Mouse (Mus musculus) v-Abl transformed pro-B cells (cell line): ENCODE data around the gene Gng4.
"Not testable (repeated sequence)": the region's sequence is repeated elsewhere in the genome, so short reads cannot be mapped to it uniquely, and the experiment has no call there.

Experiments
- in situ Hi-C, 2 experiments: fragments of 400-800 bp; cut with MboI; formaldehyde crosslinking; loops; one replicate each; pipeline ENCODE4 v1.15.1; 2025; ENCODE audit not compliant: unreplicated experiment in 2 of 2

Gng4 gene

DNA sequence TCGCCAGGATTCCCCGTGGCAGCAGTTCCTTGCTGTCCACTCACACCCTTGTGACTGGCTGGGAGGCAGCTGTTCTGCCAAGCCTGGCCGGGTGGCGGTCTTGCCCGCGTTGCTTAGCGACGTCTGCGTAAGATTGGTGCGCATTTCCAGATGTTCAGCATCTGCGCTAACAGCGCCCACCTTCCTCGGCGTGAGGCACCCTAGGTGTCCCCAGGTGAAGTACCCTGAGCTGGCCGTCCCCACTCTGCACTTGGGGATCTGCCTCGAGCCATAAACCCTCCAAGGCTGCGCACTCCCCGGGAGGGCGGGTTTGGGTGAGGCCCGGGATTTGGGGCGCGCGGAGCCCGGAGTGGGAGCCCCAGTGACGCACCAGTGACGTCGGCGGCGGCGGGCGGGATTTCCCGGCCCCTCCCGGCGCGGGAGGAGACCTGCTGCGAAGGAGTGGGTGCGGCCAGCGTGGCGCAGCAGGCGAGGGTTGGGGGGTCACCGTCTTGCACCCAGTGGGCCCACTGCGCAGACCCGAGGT is at the start of gene Gng4:
TSS of gene Gng4 (plus strand) at position 166 of the 526 bp plus-strand sequence.
- in situ Hi-C loops = no loop called here

GRCm38 (mm10) chr13:13739232-13739631 is 44.6 kb upstream of the Gng4 start:
- in situ Hi-C loops = no loop called here

DNA sequence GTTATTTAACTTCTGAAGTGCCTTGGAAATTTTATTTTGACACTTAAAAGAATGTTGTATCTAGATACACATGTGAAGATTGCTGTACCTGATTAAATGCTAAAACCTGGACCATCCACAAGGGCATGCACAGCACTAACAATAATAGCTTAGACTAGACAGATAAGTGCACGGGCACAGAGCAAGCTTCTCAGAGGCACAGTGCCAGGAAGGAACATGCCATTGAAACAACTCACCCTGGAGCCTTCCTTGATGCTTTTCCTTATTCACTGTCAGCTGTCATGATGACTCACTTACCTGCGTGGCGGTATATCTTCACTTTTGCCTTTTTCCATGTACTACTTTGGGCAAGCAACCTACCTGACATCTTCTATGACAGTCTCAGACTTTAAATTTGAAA is 37.9 kb upstream of the Gng4 start:
- in situ Hi-C loops = no loop called here

GRCm38 (mm10) chr13:13775778-13776494 is 7.9 kb upstream of the Gng4 start:
- in situ Hi-C loops = loop anchor here in 1 of 2 experiments (5.0 kb wide), 1 partner anchor 259 kb away; no protein-coding TSS in a partner anchor

DNA sequence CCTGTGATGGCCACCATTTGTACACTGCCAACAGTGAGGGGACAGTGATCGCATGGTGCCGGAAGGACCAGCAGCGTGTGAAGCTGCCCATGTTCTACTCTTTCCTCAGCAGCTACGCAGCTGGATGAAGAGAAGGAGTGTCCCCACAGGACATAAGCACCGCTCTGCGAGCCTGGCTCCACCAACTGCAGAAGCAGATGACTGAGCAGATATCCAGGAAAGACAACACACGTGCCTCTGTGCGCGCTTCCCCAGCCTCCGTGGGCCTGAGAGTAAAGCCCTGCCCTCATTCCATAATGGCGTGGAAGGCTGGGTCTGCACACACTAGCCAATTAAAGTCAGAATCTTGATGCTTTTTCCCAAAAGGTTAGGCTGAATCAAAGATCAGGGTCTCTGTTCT is 6.8 kb upstream of the Gng4 start:
- in situ Hi-C loops = loop anchor here in 1 of 2 experiments (5.0 kb wide), 1 partner anchor 260 kb away; no protein-coding TSS in a partner anchor

DNA sequence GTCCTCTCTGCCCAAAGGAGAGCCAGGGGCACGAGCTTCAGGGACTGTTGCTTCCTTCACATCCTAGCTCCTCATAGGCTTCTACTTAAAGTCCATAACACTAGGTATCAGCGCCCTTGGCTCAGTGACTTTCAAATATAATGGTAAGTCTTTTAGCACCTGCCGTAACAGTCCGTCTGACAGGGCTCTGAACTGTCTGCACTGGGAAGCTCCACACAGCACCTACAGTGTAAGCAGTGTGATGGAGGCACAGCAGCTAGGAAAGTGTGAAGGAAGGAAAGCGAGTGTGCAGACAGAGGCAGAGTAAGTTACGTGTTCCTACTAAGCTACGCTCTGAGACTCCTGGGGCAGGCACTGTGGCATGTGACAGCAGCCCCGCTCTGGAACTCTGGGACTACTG is 6.2 kb upstream of the Gng4 start:
- in situ Hi-C loops = loop anchor here in 1 of 2 experiments (5.0 kb wide), 1 partner anchor 260 kb away; no protein-coding TSS in a partner anchor

- in situ Hi-C loops = loop anchor here in 1 of 2 experiments (5.0 kb wide), 1 partner anchor 262 kb away; no protein-coding TSS in a partner anchor
Observed at GRCm38 (mm10) chr13:13778837-13779458, 4.9 kb upstream of the Gng4 start.

- in situ Hi-C loops = no loop called here
Observed at GRCm38 (mm10) chr13:13780271-13780670, 3.6 kb upstream of the Gng4 start.

GRCm38 (mm10) chr13:13781026-13781425 is 2.8 kb upstream of the Gng4 start:
- in situ Hi-C loops = no loop called here

DNA sequence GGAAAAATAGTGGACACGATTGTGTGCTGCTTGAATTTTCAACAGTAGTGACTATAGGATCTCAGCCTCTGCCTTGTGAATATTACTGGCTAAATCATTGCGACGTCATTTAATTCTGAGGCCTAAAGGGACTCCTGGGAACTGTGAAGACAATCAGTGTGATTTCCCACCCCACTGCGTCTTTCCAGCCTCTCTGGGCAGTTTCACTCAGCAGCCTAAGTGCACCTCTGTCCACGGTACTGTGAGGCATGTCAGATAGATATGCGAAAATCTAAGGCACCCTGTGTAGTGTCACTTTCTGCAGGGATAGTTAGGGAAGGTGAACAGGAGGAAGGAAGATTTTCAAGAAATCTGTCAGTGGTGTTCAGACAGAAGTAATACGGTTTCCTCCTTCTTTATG is 563 bp upstream of the Gng4 start:
- in situ Hi-C loops = no loop called here

- in situ Hi-C loops = no loop called here
Observed at GRCm38 (mm10) chr13:13784420-13784936, 619 bp downstream of the Gng4 start.

DNA sequence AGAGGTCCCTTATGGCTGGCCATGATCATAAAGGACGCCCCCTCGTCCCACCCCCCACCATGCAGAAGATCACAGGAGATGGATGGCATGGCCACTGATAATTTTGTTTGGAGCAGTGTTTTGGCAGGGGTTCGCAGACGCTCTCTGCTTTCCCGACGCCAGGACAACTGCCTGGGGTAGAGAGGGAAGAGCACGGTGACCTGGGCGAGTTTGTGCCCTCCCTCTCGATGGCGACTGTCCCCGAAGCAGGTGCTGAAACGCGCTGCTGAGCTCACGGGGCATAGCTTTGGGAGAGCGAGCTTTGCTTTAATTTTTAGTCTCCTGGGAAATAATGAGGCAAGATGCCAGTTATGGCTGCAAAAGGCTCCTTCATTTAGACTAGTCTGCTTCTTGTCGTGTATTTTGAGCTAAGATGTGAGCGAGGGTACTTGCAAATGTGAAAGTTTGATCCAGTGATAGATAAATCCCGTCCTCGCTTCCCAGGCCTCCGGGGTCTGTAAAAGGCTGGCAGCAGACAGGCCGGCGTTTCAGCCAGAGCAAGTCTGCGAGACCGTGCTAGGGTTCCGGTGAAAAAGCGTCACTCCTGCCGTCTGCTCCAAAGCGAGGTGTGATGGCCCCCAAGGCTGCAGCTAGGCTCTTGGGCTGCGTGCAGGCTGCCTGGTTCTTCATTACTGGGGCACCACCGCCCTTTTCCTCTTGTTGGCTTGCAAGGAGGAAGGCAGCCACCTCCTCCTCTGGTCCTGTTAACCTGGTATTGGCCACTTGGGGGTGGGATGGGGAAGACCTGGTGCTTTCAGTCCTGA is 1.3 kb downstream of the Gng4 start:
- in situ Hi-C loops = loop anchor here (5.0 kb wide), 2 partner anchors 42 to 82 kb away; no protein-coding TSS in a partner anchor

DNA sequence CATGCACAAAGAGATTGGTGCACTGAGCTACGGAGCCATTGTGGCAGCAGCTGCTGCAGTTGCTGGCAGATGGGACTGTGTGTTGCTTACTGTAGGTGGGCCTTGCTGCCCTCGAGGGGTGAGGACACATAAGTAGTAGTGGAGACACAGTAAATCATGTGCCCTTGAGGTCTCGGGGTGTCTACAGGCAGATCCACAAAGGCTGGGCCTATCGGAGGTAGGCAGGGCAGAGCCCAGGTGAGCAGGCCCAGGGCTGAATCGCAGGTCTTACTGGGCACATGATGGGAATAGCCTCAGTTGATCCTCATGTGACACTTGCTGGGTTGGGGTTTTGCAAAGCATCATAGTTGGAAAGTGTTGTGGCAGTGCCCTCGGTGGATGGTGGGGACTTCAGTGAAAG is 3.1 kb downstream of the Gng4 start:
- in situ Hi-C loops = loop anchor here (5.0 kb wide), 2 partner anchors 40 to 80 kb away; no protein-coding TSS in a partner anchor

GRCm38 (mm10) chr13:13788070-13788469 is 4.2 kb downstream of the Gng4 start:
- in situ Hi-C loops = loop anchor here (5.0 kb wide), 2 partner anchors 39 to 79 kb away; no protein-coding TSS in a partner anchor

- in situ Hi-C loops = no loop called here
Observed at GRCm38 (mm10) chr13:13791981-13792380, 8.1 kb downstream of the Gng4 start.

- in situ Hi-C loops = no loop called here
Observed at GRCm38 (mm10) chr13:13795166-13795832, 11.4 kb downstream of the Gng4 start.

- in situ Hi-C loops = no loop called here
Observed at GRCm38 (mm10) chr13:13796082-13796481, 12.2 kb downstream of the Gng4 start.

GRCm38 (mm10) chr13:13797816-13798215 is 14.0 kb downstream of the Gng4 start:
- in situ Hi-C loops = not testable (repeated sequence)

DNA sequence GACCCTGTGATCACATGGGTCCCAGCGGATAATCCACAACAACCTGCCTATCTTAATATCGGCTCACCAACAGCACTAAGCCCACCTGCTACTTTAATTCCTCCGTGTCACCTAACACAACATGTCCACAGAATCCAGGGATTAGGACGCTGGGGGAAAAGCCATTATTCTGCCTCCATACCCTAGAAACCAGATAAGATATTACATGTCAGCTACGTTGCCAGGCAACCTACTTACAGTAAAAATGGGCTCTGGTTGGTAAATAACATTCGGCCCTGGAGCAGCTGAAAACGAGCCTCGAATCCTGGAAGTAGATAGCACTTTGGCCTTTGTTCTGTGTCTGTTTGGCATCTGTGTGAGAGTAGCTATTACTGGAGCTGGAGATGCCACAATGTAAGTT is 14.9 kb downstream of the Gng4 start:
- in situ Hi-C loops = no loop called here
